Mouse (Mus musculus): ENCODE data around the gene Psmg4. TPM values are rescaled to one million over a fixed set of nuclear protein-coding genes. Genes with fewer than 3 reads are reported as not detected.

The Psmg4 gene
- polyA plus RNA-seq, 1 experiment from 2014 or later = 87.4 TPM

- Histone ChIP-seq H3K4me1 (ENCODE audit: control insufficient read depth, insufficient read depth, low read length) (peaks cover 18% of the 10 kb centered on the region; the same call in 1 of the 2 replicates), H3K36me3 (ENCODE audit: control insufficient read depth, insufficient read depth, low read length) (no peaks in the 10 kb centered on the region), H3K27ac (ENCODE audit: low read depth, low read length) (peak overlapping the region; percentile 100), H3K9me3 (ENCODE audit: control insufficient read depth, low read length) (no peaks in the 10 kb centered on the region), H3K9ac (replicated peaks; ENCODE audit: low read depth, low read length) (peak overlapping the region; percentile 99), H3K4me3 (ENCODE audit: low read depth, low read length) (peak overlapping the region; percentile 93), H3K27me3 (ENCODE audit: control insufficient read depth, insufficient read depth, low read length) (no peaks in the 10 kb centered on the region), H3K4me2 (ENCODE audit: low read depth, low read length) (peak overlapping the region; percentile 69)
- no peak for ATAC-seq (ENCODE audit: low read depth)
- 17% methylated on average over 7 of the region's 7 CpGs for WGBS
These were observed 28.5 kb upstream of the Psmg4 start for GRCm38 (mm10) chr13:34134276-34134675.

- Histone ChIP-seq H3K36me3 (ENCODE audit: control insufficient read depth, insufficient read depth, low read length) (no peaks in the 10 kb centered on the region), H3K4me3 (ENCODE audit: low read depth, low read length) (no peak overlapping the region), H3K27me3 (ENCODE audit: control insufficient read depth, insufficient read depth, low read length) (no peaks in the 10 kb centered on the region), H3K4me2 (ENCODE audit: low read depth, low read length) (no peak overlapping the region), H3K27ac (ENCODE audit: low read depth, low read length) (peak overlapping the region; percentile 61), H3K9ac (replicated peaks; ENCODE audit: low read depth, low read length) (no peak overlapping the region), H3K4me1 (ENCODE audit: control insufficient read depth, insufficient read depth, low read length) (peaks cover 18% of the 10 kb centered on the region; the same call in 1 of the 2 replicates), H3K9me3 (ENCODE audit: control insufficient read depth, low read length) (no peaks in the 10 kb centered on the region)
- WGBS = 39% methylated on average over 7 of the region's 7 CpGs
- peak; percentile 18; the same call in 1 of the 2 replicates for ATAC-seq (ENCODE audit: low read depth)
These were observed 26.2 kb upstream of the Psmg4 start for GRCm38 (mm10) chr13:34136605-34137004.

- Histone ChIP-seq H3K4me1 (ENCODE audit: control insufficient read depth, insufficient read depth, low read length) (peaks cover 9% of the 10 kb centered on the region), H3K27me3 (ENCODE audit: control insufficient read depth, insufficient read depth, low read length) (no peaks in the 10 kb centered on the region), H3K4me3 (ENCODE audit: low read depth, low read length) (no peak overlapping the region), H3K36me3 (ENCODE audit: control insufficient read depth, insufficient read depth, low read length) (no peaks in the 10 kb centered on the region), H3K27ac (ENCODE audit: low read depth, low read length) (no peak overlapping the region), H3K4me2 (ENCODE audit: low read depth, low read length) (no peak overlapping the region), H3K9ac (replicated peaks; ENCODE audit: low read depth, low read length) (no peak overlapping the region), H3K9me3 (ENCODE audit: control insufficient read depth, low read length) (no peaks in the 10 kb centered on the region)
- WGBS = 25% methylated on average over 5 of the region's 5 CpGs
- ATAC-seq (ENCODE audit: low read depth) = peak; percentile 41; the same call in 1 of the 2 replicates
These were observed 19.4 kb upstream of the Psmg4 start for GRCm38 (mm10) chr13:34143389-34143788.

DNA sequence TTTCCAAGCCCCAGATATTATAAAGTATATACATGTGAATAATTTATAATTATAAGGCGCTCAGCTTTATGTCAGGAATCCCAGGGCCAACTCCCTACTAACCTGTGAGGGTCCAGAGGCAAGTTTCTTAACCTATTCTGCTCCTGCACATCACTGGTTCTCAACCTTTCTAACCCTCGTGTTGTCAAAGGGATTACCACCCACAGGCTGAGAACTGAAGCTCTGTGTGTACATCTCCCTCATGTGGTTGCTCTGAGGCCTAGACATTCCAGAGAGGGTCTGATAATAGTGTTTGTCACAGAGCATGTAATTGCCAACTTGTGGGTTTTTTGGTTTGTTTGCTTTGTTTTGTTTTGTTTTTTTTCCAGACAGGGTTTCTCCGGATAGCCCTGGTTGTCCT, 15.8 kb upstream of the Psmg4 start:
- H3K36me3 ChIP-seq (ENCODE audit: control insufficient read depth, insufficient read depth, low read length) = no peaks in the 10 kb centered on the region
- no peaks in the 10 kb centered on the region for H3K9me3 ChIP-seq (ENCODE audit: control insufficient read depth, low read length)
- no peak overlapping the region for H3K4me3 ChIP-seq (ENCODE audit: low read depth, low read length)
- peaks cover 27% of the 10 kb centered on the region for H3K4me1 ChIP-seq (ENCODE audit: control insufficient read depth, insufficient read depth, low read length)
- no peak overlapping the region for H3K9ac ChIP-seq (replicated peaks; ENCODE audit: low read depth, low read length)
- H3K27me3 ChIP-seq (ENCODE audit: control insufficient read depth, insufficient read depth, low read length) = no peaks in the 10 kb centered on the region
- WGBS = 61% methylated on average over 3 of the region's 3 CpGs
- ATAC-seq (ENCODE audit: low read depth) = no peak
- H3K4me2 ChIP-seq (ENCODE audit: low read depth, low read length) = no peak overlapping the region
- no peak overlapping the region; the same call in 1 of the 2 replicates for H3K27ac ChIP-seq (ENCODE audit: low read depth, low read length)

- ATAC-seq (ENCODE audit: low read depth) = peak; percentile 5
- peak overlapping the region; percentile 74 for H3K9ac ChIP-seq (replicated peaks; ENCODE audit: low read depth, low read length)
- H3K36me3 ChIP-seq (ENCODE audit: control insufficient read depth, insufficient read depth, low read length) = no peaks in the 10 kb centered on the region
- peak overlapping the region; percentile 56 for H3K4me2 ChIP-seq (ENCODE audit: low read depth, low read length)
- no peaks in the 10 kb centered on the region for H3K27me3 ChIP-seq (ENCODE audit: control insufficient read depth, insufficient read depth, low read length)
- peaks cover 27% of the 10 kb centered on the region for H3K4me1 ChIP-seq (ENCODE audit: control insufficient read depth, insufficient read depth, low read length)
- H3K9me3 ChIP-seq (ENCODE audit: control insufficient read depth, low read length) = no peaks in the 10 kb centered on the region
- peak overlapping the region; percentile 99 for H3K27ac ChIP-seq (ENCODE audit: low read depth, low read length)
- WGBS = 27% methylated on average over 3 of the region's 3 CpGs
- peak overlapping the region; percentile 32; the same call in 1 of the 2 replicates for H3K4me3 ChIP-seq (ENCODE audit: low read depth, low read length)
These were observed 14.6 kb upstream of the Psmg4 start for GRCm38 (mm10) chr13:34148181-34148580.

- Histone ChIP-seq H3K36me3 (ENCODE audit: control insufficient read depth, insufficient read depth, low read length) (no peaks in the 10 kb centered on the region), H3K9ac (replicated peaks; ENCODE audit: low read depth, low read length) (peak overlapping the region; percentile 74), H3K4me1 (ENCODE audit: control insufficient read depth, insufficient read depth, low read length) (peaks cover 32% of the 10 kb centered on the region), H3K9me3 (ENCODE audit: control insufficient read depth, low read length) (no peaks in the 10 kb centered on the region), H3K4me3 (ENCODE audit: low read depth, low read length) (peak overlapping the region; percentile 32), H3K27me3 (ENCODE audit: control insufficient read depth, insufficient read depth, low read length) (no peaks in the 10 kb centered on the region), H3K4me2 (ENCODE audit: low read depth, low read length) (peak overlapping the region; percentile 56), H3K27ac (ENCODE audit: low read depth, low read length) (peak overlapping the region; percentile 99)
- ATAC-seq (ENCODE audit: low read depth) = peak; percentile 89
- WGBS = under 1% methylated on average over 23 of the region's 23 CpGs
These were observed 13.9 kb upstream of the Psmg4 start for GRCm38 (mm10) chr13:34148767-34149392.

- Histone ChIP-seq H3K9ac (replicated peaks; ENCODE audit: low read depth, low read length) (peak overlapping the region; percentile 74), H3K9me3 (ENCODE audit: control insufficient read depth, low read length) (no peaks in the 10 kb centered on the region), H3K4me1 (ENCODE audit: control insufficient read depth, insufficient read depth, low read length) (peaks cover 32% of the 10 kb centered on the region), H3K27ac (ENCODE audit: low read depth, low read length) (peak overlapping the region; percentile 99), H3K27me3 (ENCODE audit: control insufficient read depth, insufficient read depth, low read length) (no peaks in the 10 kb centered on the region), H3K36me3 (ENCODE audit: control insufficient read depth, insufficient read depth, low read length) (no peaks in the 10 kb centered on the region), H3K4me2 (ENCODE audit: low read depth, low read length) (peak overlapping the region; percentile 56), H3K4me3 (ENCODE audit: low read depth, low read length) (peak overlapping the region; percentile 32)
- 44% methylated on average over 5 of the region's 5 CpGs for WGBS
- no peak for ATAC-seq (ENCODE audit: low read depth)
These were observed 13.1 kb upstream of the Psmg4 start for GRCm38 (mm10) chr13:34149463-34150176.

DNA sequence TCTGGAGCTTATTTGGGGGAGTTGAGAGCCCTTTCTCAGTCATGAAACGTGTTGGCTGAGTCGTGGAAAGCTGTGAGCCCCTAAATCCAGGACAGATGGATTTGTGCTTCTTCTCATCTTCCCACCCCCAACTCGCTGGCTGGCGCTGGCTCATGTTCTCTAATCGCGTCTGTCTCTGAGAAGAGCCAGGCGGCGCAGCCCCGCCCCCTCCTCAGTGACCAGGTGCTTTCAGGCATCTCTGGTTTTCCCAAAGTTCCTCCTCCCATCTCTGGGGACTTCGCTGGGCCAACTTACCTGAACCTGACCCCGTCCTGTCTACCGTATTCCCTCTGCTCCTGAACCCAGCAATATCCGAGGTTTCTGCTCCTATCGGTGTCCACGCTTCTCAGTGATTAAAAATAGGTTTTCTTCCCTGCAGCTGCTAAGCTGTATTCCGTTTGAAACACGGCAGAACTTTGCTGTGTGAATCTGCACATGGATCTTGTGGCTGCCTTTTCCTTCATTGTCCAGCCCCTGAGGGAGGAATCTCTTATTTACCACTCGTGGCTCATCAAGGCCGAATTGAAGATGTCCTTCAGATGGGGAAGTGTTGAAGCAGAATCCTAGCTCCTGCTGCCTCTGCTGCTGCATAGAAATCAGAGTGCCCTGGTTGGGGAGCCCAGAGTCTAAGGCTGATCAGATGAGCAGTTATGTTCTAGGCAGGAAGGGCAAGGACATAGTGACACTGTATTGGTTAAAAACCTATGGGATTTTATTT, 12.3 kb upstream of the Psmg4 start:
- Histone ChIP-seq H3K9me3 (ENCODE audit: control insufficient read depth, low read length) (no peaks in the 10 kb centered on the region), H3K36me3 (ENCODE audit: control insufficient read depth, insufficient read depth, low read length) (no peaks in the 10 kb centered on the region), H3K9ac (replicated peaks; ENCODE audit: low read depth, low read length) (peak overlapping the region; percentile 74), H3K4me1 (ENCODE audit: control insufficient read depth, insufficient read depth, low read length) (peaks cover 32% of the 10 kb centered on the region), H3K4me2 (ENCODE audit: low read depth, low read length) (peak overlapping the region; percentile 56), H3K27ac (ENCODE audit: low read depth, low read length) (peak overlapping the region; percentile 99), H3K27me3 (ENCODE audit: control insufficient read depth, insufficient read depth, low read length) (no peaks in the 10 kb centered on the region), H3K4me3 (ENCODE audit: low read depth, low read length) (peak overlapping the region; percentile 32)
- 11% methylated on average over 19 of the region's 19 CpGs for WGBS
- ATAC-seq (ENCODE audit: low read depth) = 0 out of 2 replicates have a peak, but pooled peaks have one; percentile 5

All from neural tube, embryonic 14.5 days (tissue).